Mouse (Mus musculus) lung, postnatal 0 days (tissue): ENCODE measurements around the gene Dnaaf3. TPM values are rescaled to one million over a fixed set of nuclear protein-coding genes. Genes with fewer than 3 reads are reported as not detected.

Source experiments
- ATAC-seq: fragments of 200-750 bp; cut with Nextera tagmentation; 2 replicates; pipeline ENCODE4 v1.8.0; 2017; ENCODE audit warnings: moderate library complexity
- DNase-seq: peaks from one replicate; pipeline ENCODE4 v3.0.0-alpha.2; 2016; ENCODE audit warnings: low spot score
- H3K27ac ChIP-seq: fragments of 300-500 bp; sonication (generic); 2 replicates; pipeline ENCODE4 v1.5.1; 2014; ENCODE audit warnings: antibody characterized with exemption, mild to moderate bottlenecking, low read length, mixed read lengths
- H3K27me3 ChIP-seq: fragments of 300-500 bp; sonication (generic); replicated peaks from 2 replicates; pipeline ENCODE4 v1.6.1; 2014; ENCODE audit warnings: low read length, mixed read lengths; ENCODE audit not compliant: insufficient read depth
- H3K36me3 ChIP-seq: fragments of 300-500 bp; sonication (generic); 2 replicates; pipeline ENCODE4 v1.6.1; 2014; ENCODE audit warnings: low read length, mixed read lengths; ENCODE audit not compliant: insufficient read depth
- H3K4me1 ChIP-seq: fragments of 300-500 bp; sonication (generic); 2 replicates; pipeline ENCODE4 v1.6.1; 2014; ENCODE audit warnings: antibody characterized with exemption, low read depth, low read length, mixed read lengths; ENCODE audit not compliant: insufficient read depth
- H3K4me2 ChIP-seq: fragments of 300-500 bp; sonication (generic); replicated peaks from 2 replicates; pipeline ENCODE4 v1.6.1; 2014; ENCODE audit warnings: low read depth, mild to moderate bottlenecking, low read length, moderate library complexity, mixed read lengths
- H3K4me3 ChIP-seq: fragments of 300-500 bp; sonication (generic); 2 replicates; pipeline ENCODE4 v1.5.1; 2014; ENCODE audit warnings: low read depth, low read length
- H3K9ac ChIP-seq: fragments of 300-500 bp; sonication (generic); replicated peaks from 2 replicates; pipeline ENCODE4 v1.6.1; 2014; ENCODE audit warnings: low read depth, mild to moderate bottlenecking
- H3K9me3 ChIP-seq: fragments of 300-500 bp; sonication (generic); 2 replicates; pipeline ENCODE4 v1.6.1; 2016; ENCODE audit warnings: low read length, mixed read lengths
- CTCF ChIP-seq: IDR thresholded peaks from 2 replicates; pipeline ENCODE4 v1.5.1; 2016; ENCODE audit warnings: antibody characterized with exemption, mild to moderate bottlenecking
- EP300 ChIP-seq: IDR thresholded peaks from 2 replicates; pipeline ENCODE4 v1.6.1; 2016; ENCODE audit warnings: antibody characterized with exemption, mild to moderate bottlenecking, control low read depth
- WGBS: fragments of 180-500 bp; shearing (Covaris S2); extraction: QIAGEN DNeasy Blood & Tissue Kit; methylation state at CpG from one replicate; pipeline ENCODE4 v1.1.7; 2014; 5-methylcytosine and 5-hydroxymethylcytosine counted together
- polyA plus RNA-seq: library from polyadenylated mRNA; unstranded; fragments of >200 nt; fragmentation: Nextera tagmentation; extraction: Ambion mirVana; gene quantifications from 2 replicates; pipeline ENCODE4 v1.2.1, GENCODE M21; 2015

The Dnaaf3 gene
- polyA plus RNA-seq, 1 experiment from 2014 or later, result 3.3 TPM

DNA sequence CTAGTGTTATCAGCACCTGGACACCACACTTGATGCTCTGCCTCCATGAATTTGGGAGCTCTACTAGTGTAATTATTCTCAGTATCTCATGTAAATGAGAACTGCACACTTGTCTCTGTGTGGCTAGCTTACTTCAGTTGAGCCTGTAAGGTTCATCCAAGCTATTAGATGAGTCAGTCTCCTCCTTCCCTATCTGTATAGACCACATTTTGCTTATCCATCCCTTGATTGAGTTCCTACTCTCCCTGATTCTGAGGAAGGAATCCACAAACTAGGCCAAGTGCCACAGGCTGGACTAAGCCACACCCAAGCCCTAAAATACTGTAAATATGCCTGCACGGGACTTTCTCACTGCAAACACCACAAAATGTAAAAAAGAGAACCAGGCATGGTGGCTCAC is 38.3 kb downstream of the Dnaaf3 start:
- no peak for ATAC-seq
- TF ChIP-seq CTCF (no peak), EP300 (no peak)
- H3K4me2 ChIP-seq, result no peak overlapping the region
- DNase-seq, result no peak
- no peaks in the 10 kb centered on the region for H3K9me3 ChIP-seq
- WGBS, result 59% methylated on average over 1 of the region's 1 CpGs
- no peak overlapping the region for H3K9ac ChIP-seq
- H3K4me1 ChIP-seq, result peaks cover 10% of the 10 kb centered on the region; the same call in 1 of the 2 replicates
- H3K27me3 ChIP-seq, result no peaks in the 10 kb centered on the region
- H3K36me3 ChIP-seq, result peaks cover 14% of the 10 kb centered on the region; the same call in 1 of the 2 replicates
- H3K27ac ChIP-seq, result no peak overlapping the region
- H3K4me3 ChIP-seq, result no peak overlapping the region

GRCm38 (mm10) chr7:4492284-4493224 is 39.7 kb downstream of the Dnaaf3 start:
- H3K9me3 ChIP-seq, result no peaks in the 10 kb centered on the region
- H3K4me1 ChIP-seq, result peaks cover 10% of the 10 kb centered on the region; the same call in 1 of the 2 replicates
- no peaks in the 10 kb centered on the region for H3K27me3 ChIP-seq
- no peak overlapping the region for H3K4me3 ChIP-seq
- 72% methylated on average over 13 of the region's 13 CpGs for WGBS
- DNase-seq, result peak; percentile 76
- ATAC-seq, result peak; percentile 78
- 0 out of 2 replicates have a peak overlapping the region, but pooled peaks have one; percentile 20 for H3K27ac ChIP-seq
- TF ChIP-seq CTCF (no peak), EP300 (peak; percentile 64)
- no peak overlapping the region for H3K9ac ChIP-seq
- H3K36me3 ChIP-seq, result peaks cover 14% of the 10 kb centered on the region; the same call in 1 of the 2 replicates
- no peak overlapping the region for H3K4me2 ChIP-seq

DNA sequence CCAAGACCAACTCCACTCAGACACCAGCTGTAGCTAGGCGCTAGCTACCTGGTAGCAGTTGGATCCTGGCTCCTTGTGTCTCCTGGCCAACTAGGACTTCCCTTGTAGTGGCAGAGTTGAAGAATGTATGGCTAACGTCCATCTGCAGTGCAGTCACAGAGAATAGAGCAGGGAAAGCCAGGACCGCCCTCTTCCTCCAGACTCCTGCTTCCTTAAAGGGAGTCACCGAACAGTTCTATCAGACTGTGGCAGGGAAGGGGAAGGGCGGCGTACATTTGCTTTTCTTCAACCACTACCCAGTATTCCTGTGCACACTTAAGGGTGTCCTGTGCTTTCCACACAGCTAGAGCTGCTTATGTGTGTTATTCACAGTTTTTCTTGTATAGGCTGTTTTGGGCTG is 40.9 kb downstream of the Dnaaf3 start:
- Histone ChIP-seq H3K4me3 (no peak overlapping the region), H3K4me1 (peaks cover 10% of the 10 kb centered on the region; the same call in 1 of the 2 replicates), H3K9ac (no peak overlapping the region), H3K36me3 (peaks cover 12% of the 10 kb centered on the region), H3K27ac (peak overlapping the region; percentile 51; the same call in 1 of the 2 replicates), H3K27me3 (no peaks in the 10 kb centered on the region), H3K9me3 (no peaks in the 10 kb centered on the region), H3K4me2 (no peak overlapping the region)
- TF ChIP-seq EP300 (no peak), CTCF (no peak)
- ATAC-seq (peak; percentile 73), DNase-seq (peak; percentile 66)
- 69% methylated on average over 6 of the region's 6 CpGs for WGBS

- Histone ChIP-seq H3K27ac (no peak overlapping the region), H3K27me3 (no peaks in the 10 kb centered on the region), H3K4me2 (no peak overlapping the region), H3K9ac (no peak overlapping the region), H3K36me3 (peaks cover 34% of the 10 kb centered on the region), H3K4me3 (no peak overlapping the region), H3K4me1 (peaks cover 6% of the 10 kb centered on the region; the same call in 1 of the 2 replicates), H3K9me3 (no peaks in the 10 kb centered on the region)
- whole genome bisulfite sequencing, result 87% methylated on average over 12 of the region's 12 CpGs
- no peak for ATAC-seq
- TF ChIP-seq CTCF, result no peak
- no peak for DNase-seq
Measured at GRCm38 (mm10) chr7:4482281-4482680, 50.0 kb downstream of the Dnaaf3 start.

- WGBS, result 32% methylated on average over 6 of the region's 6 CpGs
- Histone ChIP-seq H3K4me3 (no peak overlapping the region), H3K27me3 (no peaks in the 10 kb centered on the region), H3K36me3 (peaks cover 26% of the 10 kb centered on the region), H3K9ac (no peak overlapping the region), H3K27ac (no peak overlapping the region), H3K4me2 (no peak overlapping the region), H3K4me1 (peaks cover 6% of the 10 kb centered on the region; the same call in 1 of the 2 replicates), H3K9me3 (no peaks in the 10 kb centered on the region)
- DNase-seq (peak; percentile 64), ATAC-seq (no peak)
- TF ChIP-seq CTCF, result peak; percentile 76
- TF ChIP-seq EP300, result no peak
Measured at GRCm38 (mm10) chr7:4479674-4480073, 52.6 kb downstream of the Dnaaf3 start.

- WGBS, result 12% methylated on average over 16 of the region's 16 CpGs
- peak overlapping the region; percentile 57 for H3K27ac ChIP-seq
- H3K36me3 ChIP-seq, result peaks cover 19% of the 10 kb centered on the region
- no peaks in the 10 kb centered on the region for H3K9me3 ChIP-seq
- H3K4me2 ChIP-seq, result peak overlapping the region; percentile 69
- H3K4me1 ChIP-seq, result peaks cover 6% of the 10 kb centered on the region; the same call in 1 of the 2 replicates
- DNase-seq, result peak; percentile 11
- H3K9ac ChIP-seq, result 0 out of 2 replicates have a peak overlapping the region, but pooled peaks have one; percentile 12
- no peaks in the 10 kb centered on the region for H3K27me3 ChIP-seq
- H3K4me3 ChIP-seq, result peak overlapping the region; percentile 38
- no peak for TF ChIP-seq CTCF
- TF ChIP-seq EP300, result no peak
- peak; percentile 3; the same call in 1 of the 2 replicates for ATAC-seq
Measured at GRCm38 (mm10) chr7:4478796-4479291, 53.4 kb downstream of the Dnaaf3 start.
